Mouse (Mus musculus) testis, postnatal 14 days (tissue): ENCODE measurements around the gene Ldb3.

ENCODE experiments used
- DNase-seq: peaks from one replicate; pipeline ENCODE4 v3.0.0; 2021; ENCODE audit warnings: low spot score

Ldb3 gene

DNA sequence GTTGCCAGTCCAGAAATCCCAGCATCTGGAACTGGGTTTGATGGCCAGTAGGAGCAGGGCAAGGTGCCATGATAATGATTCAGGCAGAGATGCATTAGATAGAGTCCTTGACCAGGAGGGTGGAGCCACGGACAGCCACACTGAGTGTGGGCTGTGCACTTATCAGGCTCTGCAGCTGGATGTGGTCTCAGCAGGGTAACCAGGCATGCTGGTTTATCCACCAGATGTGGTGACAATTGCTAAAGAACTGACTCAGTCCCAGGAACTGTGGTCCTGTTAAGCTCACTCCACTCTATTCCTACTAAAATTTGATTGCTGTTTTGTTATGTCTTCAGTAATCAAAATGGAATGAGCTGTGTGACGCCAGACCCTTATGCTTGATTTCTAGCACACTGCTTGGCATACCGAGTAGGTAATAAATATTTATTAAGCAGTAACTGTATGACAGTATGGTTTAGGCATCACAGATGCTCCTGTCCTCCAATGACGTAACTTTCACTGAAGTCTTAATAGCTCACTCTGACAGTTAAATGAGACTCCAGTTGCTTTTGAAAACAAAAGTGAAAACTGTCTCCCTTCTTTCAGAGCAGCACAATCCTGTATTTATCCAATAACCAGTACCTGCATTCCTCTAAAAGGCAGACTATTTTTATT, 80.2 kb downstream of the Ldb3 start:
- no peak for DNase-seq

DNA sequence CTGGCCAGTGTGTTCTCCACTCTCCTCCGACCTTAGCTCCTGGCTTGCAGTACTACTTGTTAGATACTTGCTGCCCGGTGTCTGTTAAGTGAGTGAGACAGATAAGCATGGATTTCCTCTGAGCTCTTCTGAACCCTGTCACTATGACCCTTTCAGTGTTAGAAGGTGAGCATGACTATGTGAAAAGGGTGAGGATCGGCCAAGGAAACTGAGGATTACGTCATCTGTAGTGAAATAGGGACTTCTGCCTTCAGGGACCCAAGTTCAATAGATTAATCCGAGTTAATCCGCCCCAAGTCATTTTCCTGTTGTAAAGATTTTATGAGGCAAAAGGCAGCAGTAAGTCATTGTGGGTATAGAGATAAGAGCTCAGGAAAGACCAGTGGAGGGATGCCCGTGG, 83.2 kb downstream of the Ldb3 start:
- no peak for DNase-seq

DNA sequence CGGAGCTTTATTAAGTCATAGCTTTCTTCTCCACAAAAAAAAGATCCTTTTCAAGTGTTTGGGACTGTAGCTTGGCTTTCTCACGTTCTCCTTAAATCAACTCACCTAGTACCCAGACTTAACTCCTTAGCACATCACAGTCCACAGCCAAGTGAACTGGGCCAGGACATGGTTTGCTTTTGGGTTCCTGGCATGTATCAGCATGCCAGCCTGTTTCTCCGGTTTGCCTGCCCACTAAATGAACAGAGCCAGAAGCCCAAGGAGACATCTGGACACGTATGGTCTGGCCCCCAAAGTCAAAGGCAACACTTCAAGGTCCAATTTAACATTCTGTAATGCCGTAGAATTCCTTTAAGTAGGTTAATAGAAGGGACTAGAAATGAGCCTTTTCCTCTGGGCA, 84.1 kb downstream of the Ldb3 start:
- no peak for DNase-seq

DNA sequence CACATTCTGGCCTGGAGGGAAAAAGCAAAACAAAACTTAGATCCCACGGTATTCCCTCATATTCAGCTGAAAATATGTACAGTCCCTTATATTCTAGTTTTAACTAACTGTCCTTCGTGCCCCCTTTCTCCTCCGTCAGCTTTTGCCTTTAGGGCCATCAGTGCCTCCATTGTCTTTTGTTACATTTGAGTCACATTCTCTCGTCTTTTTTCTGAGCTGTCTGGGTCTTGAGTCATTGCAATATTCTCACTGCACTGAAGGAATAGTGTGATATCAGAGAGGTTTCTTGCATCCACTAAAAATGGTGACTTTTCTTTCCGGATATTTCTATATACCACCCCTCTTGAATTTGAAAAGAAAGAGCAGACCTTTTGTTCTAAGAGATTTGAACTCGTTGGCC, 84.7 kb downstream of the Ldb3 start:
- DNase-seq, result no peak

DNA sequence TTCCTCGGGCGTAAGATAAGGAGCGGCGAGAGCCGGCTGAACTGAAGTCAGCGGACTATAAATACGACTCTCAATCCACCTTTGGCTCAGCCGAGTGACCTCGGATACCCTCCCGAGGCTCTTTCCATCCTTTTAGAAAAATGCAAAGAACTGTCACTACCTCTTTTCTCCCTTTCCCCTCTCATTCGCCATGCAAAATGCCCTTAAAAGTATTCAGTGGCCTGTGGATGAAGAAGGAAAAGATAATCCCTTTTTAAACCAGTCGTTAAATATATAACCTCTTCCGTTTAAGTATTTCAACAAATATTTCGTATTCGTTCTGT, 85.2 kb downstream of the Ldb3 start, which contains the start of gene Bmpr1a:
Gene Bmpr1a (minus strand): TSS at position 17 of the 323 bp plus-strand sequence.
- no peak for DNase-seq

DNA sequence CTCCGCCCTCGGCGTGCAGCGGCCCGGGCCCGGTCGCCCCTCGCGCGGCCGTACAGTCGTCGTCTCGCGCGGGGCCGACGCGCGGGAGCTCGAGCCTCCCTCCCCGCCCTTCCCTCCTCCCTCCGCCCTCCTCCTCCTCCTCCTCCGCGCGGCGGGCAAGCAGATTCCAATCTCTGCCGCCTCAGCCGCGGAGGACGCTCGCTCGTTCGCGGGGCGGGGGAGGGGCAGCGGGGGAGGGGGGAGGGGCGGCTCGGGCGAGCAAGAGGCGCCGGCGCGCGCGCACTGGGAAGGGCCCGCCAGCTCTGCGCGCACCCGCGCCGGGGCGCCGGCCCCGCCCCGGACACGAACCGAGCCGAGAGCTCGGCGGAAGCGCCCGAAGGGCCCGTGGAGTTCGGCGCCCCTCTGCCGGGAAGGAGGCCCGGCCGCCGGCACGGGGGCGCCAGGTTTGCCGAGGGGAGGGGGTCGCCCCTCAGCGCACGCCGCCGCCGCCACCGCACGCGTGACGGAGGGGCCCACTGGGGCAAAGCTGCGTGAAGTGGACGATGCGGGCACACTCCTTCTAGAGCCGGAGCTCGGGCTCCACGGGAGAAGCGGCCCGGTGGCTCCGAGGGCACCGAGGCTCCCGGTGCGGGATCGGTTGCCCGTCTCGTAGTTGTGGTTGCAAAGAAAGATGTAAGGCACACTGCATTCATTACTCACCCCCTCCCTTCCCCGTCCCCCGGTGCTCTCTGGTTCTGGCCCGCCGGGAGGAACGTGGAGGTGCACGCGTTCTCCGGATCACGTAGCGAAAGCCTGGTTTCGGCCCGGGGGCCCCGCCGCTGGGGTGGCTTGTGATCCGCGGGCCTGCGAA, 85.8 kb downstream of the Ldb3 start:
- DNase-seq, result peak; percentile 87

DNA sequence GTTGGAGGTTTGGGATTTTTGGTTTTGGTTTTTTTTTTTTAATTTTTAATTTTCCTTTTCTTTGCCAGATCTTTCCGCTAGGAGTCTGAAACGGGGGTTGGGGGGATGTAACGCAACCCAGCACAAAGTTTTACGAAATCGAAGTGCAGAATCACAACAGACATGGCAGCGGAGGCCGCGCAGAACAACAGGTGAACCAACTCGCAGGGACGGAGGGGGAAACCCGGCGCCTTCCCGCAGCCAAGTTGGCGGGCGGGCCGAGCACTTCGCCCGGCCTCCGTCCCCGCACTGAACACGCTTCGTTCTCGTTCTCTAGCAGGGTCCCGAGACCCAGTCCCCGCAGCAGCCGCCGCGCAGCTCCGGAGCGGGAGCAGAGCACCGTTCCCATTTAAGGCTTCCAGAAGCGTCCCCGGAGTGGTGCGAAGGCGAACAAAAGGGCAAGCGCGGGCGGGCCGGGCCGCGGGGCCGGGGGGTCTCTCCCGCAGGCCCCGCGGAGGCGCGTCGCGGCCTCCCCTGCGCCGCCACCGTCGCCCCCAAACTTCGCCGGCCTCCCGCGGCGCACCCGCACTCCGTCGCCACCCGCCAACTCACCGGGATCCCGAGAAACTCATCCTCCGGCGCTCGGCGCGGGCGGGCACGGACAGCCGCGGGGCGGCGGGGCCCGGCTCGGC, 86.5 kb downstream of the Ldb3 start:
- peak; percentile 68 for DNase-seq

DNA sequence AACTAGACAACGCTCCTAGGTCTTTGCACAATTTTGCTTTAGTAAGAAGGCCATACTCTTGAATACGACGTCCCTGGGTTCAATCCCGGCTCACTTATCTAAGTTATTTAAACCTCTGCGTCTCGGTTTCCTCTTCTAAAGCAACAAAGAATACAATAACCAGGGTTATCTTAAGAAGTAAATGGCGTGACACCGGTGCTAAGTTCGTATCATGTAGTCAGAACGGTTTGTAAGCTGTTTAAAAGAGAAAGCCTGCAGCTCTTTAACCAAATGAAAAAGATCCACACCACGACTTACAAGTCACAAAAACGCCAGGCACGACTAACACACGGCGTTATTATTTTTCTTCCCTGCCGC, 87.1 kb downstream of the Ldb3 start:
- no peak for DNase-seq

DNA sequence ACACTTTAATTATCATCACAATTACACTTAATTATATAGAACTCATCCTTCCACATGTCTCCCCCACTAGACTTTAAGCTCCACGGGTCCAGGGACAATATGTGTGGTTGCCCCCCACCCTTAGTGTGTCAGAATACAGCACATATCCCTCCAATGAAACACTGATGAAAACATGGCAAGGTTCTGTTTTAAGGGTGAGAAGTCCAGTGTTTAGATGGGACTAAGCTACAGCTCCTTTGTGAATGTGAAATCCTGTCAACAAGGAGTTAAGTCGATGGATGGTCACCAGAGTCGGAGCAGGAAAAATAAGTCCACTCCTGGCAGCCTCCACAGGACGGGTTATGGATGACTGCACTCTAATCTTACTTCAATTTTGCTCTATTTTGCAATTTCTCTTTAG, 88.2 kb downstream of the Ldb3 start:
- DNase-seq, result no peak

DNA sequence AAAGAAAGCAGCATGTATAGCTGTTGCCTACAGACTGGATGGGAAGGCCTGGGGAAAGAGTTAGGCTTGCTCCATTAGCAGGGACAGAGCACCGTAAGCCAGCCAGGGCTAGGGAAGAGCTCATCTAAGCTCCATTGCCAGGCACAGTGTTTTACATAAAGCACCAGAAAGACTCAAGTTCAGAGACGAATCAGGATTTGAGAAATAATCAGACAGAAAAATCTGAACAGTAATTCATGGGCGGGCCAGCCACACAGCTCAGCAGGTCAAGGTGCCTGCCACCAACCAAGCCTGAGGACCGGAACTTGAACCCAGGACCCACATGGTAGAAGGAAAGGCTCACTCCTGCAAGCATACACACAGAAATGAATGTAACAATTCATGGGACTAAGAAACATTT, 88.8 kb downstream of the Ldb3 start:
- no peak for DNase-seq

DNA sequence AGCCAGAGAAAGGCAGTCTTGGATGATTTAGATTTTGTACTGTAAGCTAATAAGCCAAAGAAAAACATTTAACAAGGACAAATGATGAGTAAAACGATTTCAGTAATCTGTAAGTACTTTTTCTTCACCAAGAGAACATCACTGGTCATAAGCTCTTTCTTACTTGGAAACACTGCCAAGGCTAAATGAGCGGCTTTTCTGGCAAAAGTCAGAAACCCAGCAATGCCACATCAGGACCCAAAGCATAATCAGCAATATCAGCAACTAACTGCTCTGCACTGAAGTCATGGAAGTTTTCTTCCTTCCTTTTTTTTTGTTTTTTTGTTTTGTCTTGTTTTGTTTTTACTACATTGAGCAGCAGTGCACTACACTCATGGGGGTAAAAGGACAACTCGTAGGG, 91.1 kb downstream of the Ldb3 start:
- DNase-seq, result no peak

DNA sequence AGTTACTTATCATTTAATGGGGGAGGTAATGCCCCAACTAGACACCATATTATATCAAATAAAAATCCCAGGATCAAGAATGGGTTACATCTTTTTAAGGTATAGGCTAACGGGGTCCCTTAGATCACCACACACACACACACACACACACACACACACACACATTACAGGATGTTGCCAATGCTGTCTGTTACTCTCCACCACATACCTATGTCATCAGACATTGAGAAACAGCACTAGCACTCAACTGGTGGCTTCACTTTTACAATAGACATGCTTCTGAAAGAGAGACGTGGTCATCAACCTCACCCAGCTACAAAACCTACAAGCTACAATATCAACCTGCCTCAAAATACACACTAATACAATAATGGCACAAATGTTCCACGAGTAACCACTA, 94.8 kb downstream of the Ldb3 start:
- no peak for DNase-seq

DNA sequence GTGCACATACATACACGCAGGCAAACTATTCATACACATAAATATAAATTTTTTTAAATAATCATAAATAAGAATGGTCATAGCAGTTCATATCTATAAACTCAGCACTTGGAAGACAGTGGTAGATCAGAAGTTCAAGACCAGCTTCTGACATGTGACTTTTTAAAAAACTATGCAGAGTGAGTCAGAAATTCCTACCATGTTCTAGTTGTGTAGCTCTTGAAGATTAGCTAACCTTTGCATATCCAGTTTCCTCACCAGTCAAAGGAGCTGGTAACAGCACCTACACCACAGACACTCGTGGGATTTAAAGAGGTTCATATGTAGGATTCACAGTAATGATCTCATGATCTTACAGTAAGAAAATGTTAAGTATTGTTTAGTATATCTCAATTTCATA, 95.8 kb downstream of the Ldb3 start:
- no peak for DNase-seq

DNA sequence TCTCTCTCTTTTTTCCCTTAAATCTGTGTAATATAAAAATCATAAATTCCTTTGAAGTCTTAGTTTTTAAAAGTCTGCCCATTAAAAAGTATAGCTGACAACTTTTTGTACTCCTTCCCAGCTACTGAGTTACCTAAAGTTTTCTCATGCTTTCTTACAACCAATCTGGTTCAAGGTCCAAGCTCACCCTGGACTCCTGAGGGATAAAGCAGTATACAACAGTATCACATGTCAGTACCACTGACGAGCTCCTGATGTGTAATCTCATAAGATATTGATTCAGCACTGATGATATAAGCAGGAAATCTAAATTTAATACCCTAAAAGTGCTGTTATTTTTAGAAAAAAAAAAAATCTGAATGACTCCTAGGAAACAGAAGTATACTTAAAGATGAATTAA, 97.5 kb downstream of the Ldb3 start:
- DNase-seq, result no peak

DNA sequence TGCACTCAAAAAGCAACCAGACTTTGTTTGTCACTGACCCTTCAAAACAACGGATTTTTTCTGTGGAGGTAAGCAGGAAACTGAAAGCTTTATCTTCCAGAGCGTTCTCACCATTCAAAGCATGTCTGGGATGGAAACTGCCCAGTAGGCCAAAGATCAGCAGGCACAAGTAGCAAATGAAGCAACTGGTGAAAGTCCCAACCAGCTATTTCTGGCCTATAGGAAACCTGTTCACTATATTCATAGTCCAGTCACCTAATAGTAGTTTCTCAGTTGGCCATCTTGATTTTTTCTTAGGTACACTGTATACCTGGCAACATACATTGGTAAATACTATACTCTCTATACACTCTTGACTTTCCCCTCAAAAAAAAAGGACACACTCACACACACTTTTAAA, 98.6 kb downstream of the Ldb3 start:
- DNase-seq, result no peak

DNA sequence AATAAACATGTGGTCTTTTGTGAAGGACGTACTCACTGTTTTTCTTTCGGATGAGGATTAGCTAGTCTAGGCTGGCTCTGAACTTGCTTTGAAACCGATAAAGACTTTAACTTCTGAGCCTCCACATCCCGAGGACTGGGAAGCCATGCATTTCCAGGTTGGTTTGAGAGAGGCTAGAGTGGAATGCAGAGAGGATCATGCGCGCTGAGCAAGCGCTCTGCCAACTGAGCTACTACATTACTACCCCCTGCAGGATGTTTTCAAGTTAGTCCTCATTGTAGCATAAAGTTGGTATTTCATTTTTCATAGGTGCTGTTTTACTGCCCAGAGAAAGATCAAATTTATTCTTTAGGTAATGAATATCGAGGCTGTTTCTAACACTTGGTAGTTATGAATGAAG, 102.3 kb downstream of the Ldb3 start:
- no peak for DNase-seq

DNA sequence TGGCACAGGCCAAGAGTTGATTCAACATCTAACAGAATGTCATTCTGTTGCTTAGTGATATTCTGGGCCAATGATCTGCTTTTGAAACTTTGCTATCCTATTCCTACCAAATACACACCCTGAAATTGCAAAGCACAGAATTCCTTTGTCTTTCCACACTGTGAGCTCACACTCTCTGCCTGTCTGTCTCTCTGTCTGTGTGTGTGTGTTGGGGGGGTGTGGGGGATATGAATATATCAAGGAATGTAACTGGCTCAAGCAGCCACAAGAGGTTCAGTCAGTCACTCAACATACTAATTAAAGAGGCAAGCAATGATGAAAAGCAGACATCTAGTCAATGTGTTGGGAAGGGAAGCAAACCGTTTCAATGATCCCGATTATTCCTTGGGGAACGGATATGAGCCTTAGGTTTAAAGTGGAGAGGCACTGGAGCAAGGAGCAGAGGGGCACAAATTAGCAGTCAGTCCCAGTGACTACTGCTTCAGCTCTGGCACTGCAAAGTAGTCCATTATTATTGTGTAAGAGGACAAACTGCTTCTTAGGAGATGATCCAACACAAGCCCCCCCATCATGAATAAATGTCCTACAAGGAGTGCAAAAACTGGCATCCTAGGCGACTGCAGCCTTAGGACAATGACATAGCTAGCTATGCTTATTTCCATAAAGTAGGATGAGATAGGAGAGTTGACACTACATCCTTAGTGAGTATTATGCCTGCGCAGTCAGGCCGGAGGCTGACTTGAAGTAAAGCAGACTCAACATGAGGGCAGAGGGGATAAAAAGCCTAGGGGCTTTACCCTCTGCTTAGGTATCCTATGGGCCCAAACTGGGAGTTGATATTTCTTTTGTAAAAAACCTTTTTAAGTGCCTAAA, 104.8 kb downstream of the Ldb3 start:
- DNase-seq, result no peak
